Mouse (Mus musculus): ENCODE data around the gene Ackr3. TPM values are rescaled to one million over a fixed set of nuclear protein-coding genes. Genes with fewer than 3 reads are reported as not detected.

Gene Ackr3
- polyA plus RNA-seq, 1 experiment from 2014 or later = 11.3 TPM

DNA sequence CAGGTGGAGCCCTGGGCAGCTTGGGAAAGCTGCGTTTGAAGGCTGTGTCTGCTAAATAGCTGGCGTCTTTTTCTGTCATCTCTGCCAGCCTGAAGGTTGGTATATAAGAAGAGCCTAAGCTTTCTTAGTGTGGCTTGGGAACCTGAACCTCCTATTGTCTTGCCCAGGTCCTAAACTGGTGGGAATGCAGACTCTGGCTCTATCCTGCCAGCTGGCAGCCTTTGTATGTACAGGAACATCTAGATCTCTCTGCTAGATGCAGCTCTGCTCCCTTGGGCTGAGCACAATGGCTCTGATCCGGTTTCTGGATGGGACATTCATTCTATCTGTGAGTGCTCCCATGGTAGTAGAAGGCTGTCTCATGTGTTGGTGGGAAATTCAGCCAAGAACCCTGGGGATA is 2.9 kb downstream of the Ackr3 start:
- Histone ChIP-seq H3K4me1 (peaks cover 68% of the 10 kb centered on the region), H3K4me2 (peak overlapping the region; percentile 58), H3K36me3 (replicated peaks) (no peaks in the 10 kb centered on the region), H3K9ac (peak overlapping the region; percentile 9; the same call in 1 of the 2 replicates), H3K4me3 (peak overlapping the region; percentile 43), H3K27me3 (replicated peaks) (peaks cover 10% of the 10 kb centered on the region; the same call in 1 of the 2 replicates), H3K27ac (no peak overlapping the region), H3K9me3 (no peaks in the 10 kb centered on the region)
- 35% methylated on average over 3 of the region's 3 CpGs for WGBS
- ATAC-seq (replicated peaks) = no peak

DNA sequence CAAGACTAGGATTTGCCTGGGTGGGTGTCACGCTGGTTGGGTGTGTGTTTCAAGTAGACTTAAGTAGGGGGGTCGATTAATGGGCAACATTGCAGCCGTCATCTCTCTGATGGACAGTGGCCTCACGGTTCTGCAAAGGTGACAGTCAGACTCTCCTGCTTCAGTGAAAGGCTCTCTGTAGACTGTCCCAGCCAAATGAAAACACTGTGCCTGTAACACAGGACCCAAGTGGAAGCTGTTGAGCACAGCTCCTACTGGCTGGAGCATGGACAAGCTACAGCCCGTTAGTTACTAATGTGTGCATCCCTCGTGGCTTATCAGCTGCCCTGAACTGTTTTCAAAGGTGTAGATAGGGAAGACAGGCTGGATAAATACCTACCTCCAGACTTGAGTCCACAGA is 3.5 kb downstream of the Ackr3 start:
- Histone ChIP-seq H3K27ac (no peak overlapping the region), H3K4me3 (peak overlapping the region; percentile 43), H3K4me2 (peak overlapping the region; percentile 58), H3K36me3 (replicated peaks) (no peaks in the 10 kb centered on the region), H3K9me3 (no peaks in the 10 kb centered on the region), H3K27me3 (replicated peaks) (peaks cover 7% of the 10 kb centered on the region; the same call in 1 of the 2 replicates), H3K4me1 (peaks cover 65% of the 10 kb centered on the region), H3K9ac (no peak overlapping the region)
- WGBS = 45% methylated on average over 6 of the region's 6 CpGs
- no peak for ATAC-seq (replicated peaks)

DNA sequence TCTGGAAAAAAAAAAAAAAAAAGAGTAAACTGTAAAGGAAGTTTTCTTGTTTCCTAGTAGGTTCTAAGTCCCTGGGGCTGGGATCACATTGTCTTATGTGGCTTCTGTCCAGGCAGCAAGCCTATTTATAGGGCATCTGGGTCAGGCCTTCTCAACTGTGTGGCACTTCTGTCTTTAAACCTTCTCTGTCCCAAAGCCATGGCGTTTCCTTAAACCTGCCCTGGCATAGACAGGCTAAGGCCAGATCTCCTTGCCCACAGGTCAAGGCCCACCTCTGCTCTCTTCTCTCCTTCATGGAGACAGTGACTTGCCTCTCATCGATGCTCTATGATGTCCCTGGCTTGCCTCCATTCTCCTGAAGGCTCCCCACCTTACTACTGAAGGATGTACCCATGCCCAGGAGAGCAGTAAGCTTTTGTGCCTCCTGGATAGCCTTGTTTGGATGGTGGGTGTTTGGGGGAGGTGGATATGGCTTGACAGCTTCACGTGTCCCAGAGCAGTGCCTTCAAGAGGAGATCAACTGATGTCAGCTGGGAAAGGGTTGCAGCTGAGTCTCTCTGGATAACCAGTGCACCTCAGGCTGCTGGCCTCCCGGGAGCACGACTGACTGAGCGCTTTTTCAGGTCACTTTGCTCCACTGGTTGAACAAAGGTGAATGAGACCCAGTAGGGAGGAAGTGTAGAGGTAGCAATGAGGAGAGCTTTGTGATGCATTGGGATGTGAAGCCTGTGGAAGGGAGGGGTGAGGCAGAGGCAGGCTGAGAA is 4.1 kb downstream of the Ackr3 start:
- Histone ChIP-seq H3K4me3 (no peak overlapping the region), H3K9ac (no peak overlapping the region), H3K27ac (peak overlapping the region; percentile 60; the same call in 1 of the 2 replicates), H3K4me1 (peaks cover 58% of the 10 kb centered on the region), H3K36me3 (replicated peaks) (no peaks in the 10 kb centered on the region), H3K9me3 (no peaks in the 10 kb centered on the region), H3K27me3 (replicated peaks) (peaks cover under 1% of the 10 kb centered on the region; the same call in 1 of the 2 replicates), H3K4me2 (peak overlapping the region; percentile 58)
- ATAC-seq (replicated peaks) = no peak
- whole genome bisulfite sequencing = 52% methylated on average over 6 of the region's 6 CpGs

DNA sequence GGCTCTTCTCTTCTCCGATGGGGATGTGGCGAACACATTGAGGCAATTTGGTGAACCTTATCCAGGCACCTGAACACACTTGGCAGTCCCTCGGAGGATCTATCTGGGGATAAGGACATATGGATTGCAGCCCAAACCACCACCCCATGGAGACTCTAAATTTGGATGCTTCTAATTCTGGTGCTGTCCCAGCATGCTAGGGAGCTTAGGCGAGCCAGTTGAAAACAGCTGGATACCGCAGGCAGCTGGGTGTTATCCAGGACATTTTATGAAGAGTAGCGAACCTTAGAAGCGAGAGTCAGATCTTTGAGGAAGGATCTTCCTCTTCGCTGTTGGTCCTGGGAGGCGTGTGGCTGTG is 4.7 kb downstream of the Ackr3 start:
- Histone ChIP-seq H3K27me3 (replicated peaks) (no peaks in the 10 kb centered on the region), H3K4me2 (peak overlapping the region; percentile 58), H3K9ac (no peak overlapping the region), H3K9me3 (no peaks in the 10 kb centered on the region), H3K4me3 (no peak overlapping the region), H3K27ac (peak overlapping the region; percentile 60), H3K36me3 (replicated peaks) (no peaks in the 10 kb centered on the region), H3K4me1 (peaks cover 54% of the 10 kb centered on the region)
- no peak for ATAC-seq (replicated peaks)
- WGBS = 50% methylated on average over 9 of the region's 9 CpGs

DNA sequence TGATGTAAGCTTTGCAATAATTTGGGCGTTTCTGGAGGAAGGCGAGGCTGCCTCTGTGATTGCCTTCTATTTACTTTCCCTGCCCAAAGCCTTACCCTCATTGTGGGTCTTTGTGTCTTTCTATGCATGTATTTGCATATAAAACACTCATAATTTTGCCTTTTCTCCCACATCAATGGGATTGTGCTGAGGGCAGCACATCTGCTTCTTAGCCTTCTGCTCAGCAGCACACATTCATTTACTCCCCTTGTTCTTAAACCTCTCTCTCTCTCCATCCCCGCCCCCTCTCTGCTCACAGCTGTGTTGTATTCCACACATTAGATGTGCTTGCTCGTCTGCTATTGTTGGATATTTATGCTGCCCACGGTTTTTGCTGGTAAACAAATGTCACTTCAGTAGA is 5.3 kb downstream of the Ackr3 start:
- ATAC-seq (replicated peaks) = no peak
- Histone ChIP-seq H3K36me3 (replicated peaks) (no peaks in the 10 kb centered on the region), H3K4me3 (no peak overlapping the region), H3K27ac (0 out of 2 replicates have a peak overlapping the region, but pooled peaks have one; percentile 60), H3K27me3 (replicated peaks) (no peaks in the 10 kb centered on the region), H3K9me3 (no peaks in the 10 kb centered on the region), H3K4me1 (peaks cover 48% of the 10 kb centered on the region), H3K9ac (no peak overlapping the region), H3K4me2 (peak overlapping the region; percentile 58)
- 41% methylated on average over 5 of the region's 5 CpGs for WGBS

DNA sequence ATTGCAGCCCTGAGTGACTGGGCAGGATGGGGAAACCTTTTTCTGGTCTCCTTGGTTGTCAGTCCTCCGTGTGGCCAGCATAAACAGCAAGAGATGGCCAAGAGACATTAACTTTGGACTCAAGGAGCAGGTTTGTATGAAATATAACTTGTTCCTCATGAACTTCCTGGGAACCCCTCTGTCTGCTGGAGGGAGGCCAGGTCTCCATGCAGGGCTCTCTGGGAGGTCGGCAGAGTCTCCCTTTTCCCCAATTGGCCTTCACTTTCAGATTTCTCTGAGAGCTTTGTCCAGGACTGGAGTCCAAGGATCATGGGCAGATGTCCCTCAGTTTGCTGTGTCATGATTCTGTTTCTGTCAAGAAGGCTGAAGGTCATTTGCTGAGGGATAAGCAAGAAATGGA is 6.0 kb downstream of the Ackr3 start:
- H3K4me2 ChIP-seq = no peak overlapping the region
- peaks cover 43% of the 10 kb centered on the region for H3K4me1 ChIP-seq
- H3K27ac ChIP-seq = no peak overlapping the region
- no peak for ATAC-seq (replicated peaks)
- no peaks in the 10 kb centered on the region for H3K27me3 ChIP-seq (replicated peaks)
- no peaks in the 10 kb centered on the region for H3K9me3 ChIP-seq
- WGBS = 78% methylated on average over 2 of the region's 2 CpGs
- no peak overlapping the region for H3K9ac ChIP-seq
- no peak overlapping the region for H3K4me3 ChIP-seq
- H3K36me3 ChIP-seq (replicated peaks) = no peaks in the 10 kb centered on the region

DNA sequence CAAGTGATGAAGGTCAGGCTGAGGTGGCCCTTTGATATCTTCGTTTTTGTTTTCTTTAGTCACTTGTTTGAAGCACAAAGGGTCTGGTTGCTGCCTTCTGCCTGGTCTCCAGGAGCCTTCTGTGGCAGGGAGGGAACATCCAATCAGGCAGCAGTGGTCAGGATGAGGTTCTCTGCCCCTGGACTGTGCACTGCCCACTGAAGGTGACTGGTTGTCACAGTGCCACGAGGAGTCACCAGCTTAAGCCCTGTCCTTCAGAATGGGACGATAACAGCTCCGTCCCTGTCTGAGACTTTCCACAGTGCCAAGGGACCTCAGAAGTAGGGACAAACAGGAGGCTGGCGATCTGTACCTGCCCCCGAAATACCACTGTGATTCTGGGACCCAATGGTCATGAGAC is 6.6 kb downstream of the Ackr3 start:
- Histone ChIP-seq H3K4me1 (peaks cover 37% of the 10 kb centered on the region), H3K36me3 (replicated peaks) (no peaks in the 10 kb centered on the region), H3K9ac (no peak overlapping the region), H3K27me3 (replicated peaks) (no peaks in the 10 kb centered on the region), H3K4me3 (no peak overlapping the region), H3K4me2 (no peak overlapping the region), H3K27ac (no peak overlapping the region), H3K9me3 (no peaks in the 10 kb centered on the region)
- ATAC-seq (replicated peaks) = no peak
- WGBS = 88% methylated on average over 6 of the region's 6 CpGs

DNA sequence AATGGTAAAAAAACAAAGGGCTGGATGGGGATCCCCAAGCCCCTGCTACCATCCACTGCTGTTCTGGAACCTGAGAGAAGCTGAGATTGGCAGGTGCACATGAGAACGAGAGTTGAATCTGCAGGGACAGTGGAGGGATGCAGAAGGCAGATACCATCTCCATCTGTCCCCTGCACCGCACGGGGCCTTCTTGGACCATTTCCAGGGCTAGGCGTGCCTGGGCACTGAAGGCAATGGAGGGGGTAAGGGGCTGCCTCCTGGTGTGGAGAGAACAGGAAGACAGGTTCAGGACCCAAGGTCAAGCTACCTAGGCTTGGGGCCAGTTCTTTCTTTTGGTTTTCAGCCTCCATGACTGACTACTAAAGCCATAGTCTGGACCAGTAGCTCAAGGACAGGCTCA is 7.0 kb downstream of the Ackr3 start:
- no peak for ATAC-seq (replicated peaks)
- Histone ChIP-seq H3K9ac (no peak overlapping the region), H3K27ac (no peak overlapping the region), H3K9me3 (no peaks in the 10 kb centered on the region), H3K4me2 (no peak overlapping the region), H3K27me3 (replicated peaks) (no peaks in the 10 kb centered on the region), H3K4me1 (peaks cover 33% of the 10 kb centered on the region), H3K4me3 (no peak overlapping the region), H3K36me3 (replicated peaks) (no peaks in the 10 kb centered on the region)
- 58% methylated on average over 4 of the region's 4 CpGs for WGBS

DNA sequence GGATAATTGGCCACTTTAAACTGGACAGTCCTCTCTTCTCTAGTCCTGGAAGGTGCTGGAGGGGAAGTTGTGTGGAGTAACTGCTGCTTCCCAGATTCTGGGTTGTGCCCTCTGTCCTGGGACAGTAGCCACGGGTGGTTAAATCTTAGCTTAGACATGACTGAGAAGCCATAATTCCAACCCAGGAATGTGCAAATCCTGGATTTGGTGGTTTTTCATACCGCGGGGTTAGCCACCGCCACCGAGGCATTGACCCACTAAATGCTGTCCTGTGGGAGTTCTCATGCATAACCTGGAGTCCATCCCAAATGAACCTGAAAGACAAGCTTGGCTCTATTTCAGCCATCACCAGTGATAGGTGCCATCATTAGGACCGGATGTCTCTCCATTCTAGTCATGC is 8.6 kb downstream of the Ackr3 start:
- H3K27ac ChIP-seq = no peak overlapping the region
- peaks cover 22% of the 10 kb centered on the region for H3K4me1 ChIP-seq

DNA sequence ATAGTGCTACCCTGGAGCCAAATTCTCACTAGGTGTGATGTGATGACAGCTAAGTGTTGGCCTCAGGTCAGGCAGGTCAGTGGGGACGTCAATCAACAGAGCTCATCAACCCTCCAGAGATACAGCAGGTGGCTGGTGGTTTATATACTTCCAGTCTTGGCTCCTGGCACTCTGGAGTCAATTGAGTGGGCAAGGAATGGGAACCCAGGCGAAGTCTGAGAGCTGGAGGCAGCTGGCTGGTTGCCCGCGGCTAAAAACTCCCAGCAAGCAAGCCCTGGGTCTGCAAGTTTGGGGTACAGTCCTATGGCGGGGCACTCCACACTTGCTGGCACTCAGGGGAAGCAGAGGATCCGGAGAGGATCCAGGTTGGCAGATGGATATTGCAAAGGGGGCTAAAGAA is 9.1 kb downstream of the Ackr3 start:
- Histone ChIP-seq H3K9ac (no peak overlapping the region), H3K27ac (no peak overlapping the region), H3K4me3 (no peak overlapping the region), H3K36me3 (replicated peaks) (no peaks in the 10 kb centered on the region), H3K4me2 (no peak overlapping the region), H3K9me3 (no peaks in the 10 kb centered on the region), H3K27me3 (replicated peaks) (no peaks in the 10 kb centered on the region), H3K4me1 (peaks cover 18% of the 10 kb centered on the region)
- WGBS = 85% methylated on average over 6 of the region's 6 CpGs
- no peak for ATAC-seq (replicated peaks)

More for the DNA sequence above, 8.6 kb downstream of the Ackr3 start:
- no peak overlapping the region for H3K4me3 ChIP-seq
- 89% methylated on average over 6 of the region's 6 CpGs for WGBS
- no peaks in the 10 kb centered on the region for H3K9me3 ChIP-seq
- no peak for ATAC-seq (replicated peaks)
- no peak overlapping the region for H3K4me2 ChIP-seq
- H3K36me3 ChIP-seq (replicated peaks) = no peaks in the 10 kb centered on the region
- H3K9ac ChIP-seq = no peak overlapping the region
- no peaks in the 10 kb centered on the region for H3K27me3 ChIP-seq (replicated peaks)

DNA sequence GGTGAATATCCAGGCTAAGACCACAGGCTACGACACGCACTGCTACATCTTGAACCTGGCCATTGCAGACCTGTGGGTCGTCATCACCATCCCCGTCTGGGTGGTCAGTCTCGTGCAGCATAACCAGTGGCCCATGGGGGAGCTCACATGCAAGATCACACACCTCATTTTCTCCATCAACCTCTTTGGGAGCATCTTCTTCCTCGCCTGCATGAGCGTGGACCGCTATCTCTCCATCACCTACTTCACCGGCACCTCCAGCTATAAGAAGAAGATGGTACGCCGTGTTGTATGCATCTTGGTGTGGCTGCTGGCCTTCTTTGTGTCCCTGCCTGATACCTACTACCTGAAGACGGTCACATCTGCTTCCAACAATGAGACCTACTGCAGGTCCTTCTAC is 10.2 kb downstream of the Ackr3 start:
- H3K4me3 ChIP-seq = no peak overlapping the region
- H3K27me3 ChIP-seq (replicated peaks) = 0 out of 2 replicates have a peak, but pooled peaks cover 4% of the 10 kb centered on the region
- no peak overlapping the region for H3K9ac ChIP-seq
- 97% methylated on average over 12 of the region's 12 CpGs for WGBS
- H3K4me2 ChIP-seq = no peak overlapping the region
- no peaks in the 10 kb centered on the region for H3K9me3 ChIP-seq
- peaks cover 6% of the 10 kb centered on the region for H3K4me1 ChIP-seq
- no peak overlapping the region for H3K27ac ChIP-seq
- no peaks in the 10 kb centered on the region for H3K36me3 ChIP-seq (replicated peaks)
- ATAC-seq (replicated peaks) = no peak

DNA sequence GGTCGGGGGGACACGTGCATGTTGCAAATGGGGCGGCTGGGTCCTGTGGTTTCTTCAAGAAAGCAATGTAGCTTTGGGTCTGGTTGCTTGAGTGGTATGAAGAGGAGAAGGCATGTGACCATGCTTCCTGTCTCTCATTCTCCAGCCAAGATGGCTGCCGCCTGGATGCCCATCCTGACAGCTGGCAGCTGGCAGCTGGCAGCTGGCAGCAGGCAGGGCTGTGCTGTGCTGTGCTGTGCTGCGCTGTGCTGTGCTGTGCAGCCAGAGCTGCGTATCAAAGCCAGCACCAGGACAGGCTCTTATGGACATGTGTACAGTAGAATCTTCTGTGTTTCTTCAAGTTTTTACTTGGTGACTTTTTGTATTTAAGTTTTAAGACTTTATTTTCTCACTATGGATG is 11.1 kb downstream of the Ackr3 start:
- H3K4me1 ChIP-seq = peaks cover 5% of the 10 kb centered on the region; the same call in 1 of the 2 replicates
- 0 out of 2 replicates have a peak, but pooled peaks cover 4% of the 10 kb centered on the region for H3K27me3 ChIP-seq (replicated peaks)
- H3K9me3 ChIP-seq = no peaks in the 10 kb centered on the region
- WGBS = 95% methylated on average over 6 of the region's 6 CpGs
- no peak overlapping the region for H3K27ac ChIP-seq
- H3K4me2 ChIP-seq = no peak overlapping the region
- H3K4me3 ChIP-seq = no peak overlapping the region
- no peak for ATAC-seq (replicated peaks)
- H3K36me3 ChIP-seq (replicated peaks) = no peaks in the 10 kb centered on the region
- no peak overlapping the region for H3K9ac ChIP-seq

DNA sequence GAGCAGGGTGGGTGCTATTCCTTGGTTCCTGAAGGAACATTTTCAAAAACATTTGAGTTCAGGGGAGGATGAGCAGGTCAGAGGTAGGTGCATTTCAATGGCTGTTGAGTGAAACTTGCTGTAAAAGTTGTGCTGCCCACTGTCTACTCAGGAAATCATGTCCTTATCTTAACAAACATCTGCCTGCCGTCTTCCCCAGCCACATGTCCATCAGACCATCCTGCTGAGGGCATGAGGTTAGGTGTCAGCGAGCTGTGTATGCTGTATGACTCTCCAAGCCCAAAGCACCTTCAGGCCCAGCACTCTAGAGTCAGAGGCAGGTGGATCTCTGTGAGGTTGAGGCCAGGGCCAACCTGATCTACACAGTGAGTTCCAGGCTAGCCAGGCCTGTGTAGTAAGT is 12.1 kb downstream of the Ackr3 start:
- no peak overlapping the region for H3K9ac ChIP-seq
- no peak overlapping the region for H3K4me3 ChIP-seq
- WGBS = 84% methylated on average over 2 of the region's 2 CpGs
- no peak overlapping the region for H3K4me2 ChIP-seq
- H3K9me3 ChIP-seq = no peaks in the 10 kb centered on the region
- no peak for ATAC-seq (replicated peaks)
- no peaks in the 10 kb centered on the region for H3K36me3 ChIP-seq (replicated peaks)
- no peak overlapping the region for H3K27ac ChIP-seq
- H3K27me3 ChIP-seq (replicated peaks) = 0 out of 2 replicates have a peak, but pooled peaks cover 4% of the 10 kb centered on the region
- peaks cover 9% of the 10 kb centered on the region for H3K4me1 ChIP-seq
